In the genomic region with DNA sequence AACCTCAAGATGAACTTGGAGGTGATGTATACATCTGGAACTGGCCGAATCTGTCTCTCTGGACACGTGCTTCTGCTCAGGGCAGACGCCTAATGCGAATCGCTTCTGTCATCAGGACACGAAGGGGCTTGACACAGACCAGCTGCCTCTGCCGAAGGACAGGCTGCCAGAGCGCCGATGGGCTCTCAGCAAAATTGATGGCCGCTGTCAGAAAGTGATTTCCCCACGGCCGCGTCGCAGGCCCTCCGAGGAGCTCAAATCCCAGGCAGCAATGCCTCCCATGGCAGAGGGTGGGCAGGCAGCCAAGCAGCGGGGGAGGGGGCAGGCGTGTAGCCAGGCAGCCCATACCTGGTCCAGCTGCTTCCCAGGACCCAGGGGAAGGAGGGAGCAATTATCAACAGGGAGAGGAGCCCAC, we compare ENCODE assay signal across 8 mouse cellular contexts. TPM values are rescaled to one million over a fixed set of nuclear protein-coding genes. Genes with fewer than 3 reads are reported as not detected.
DNase-seq lines count a peak whose midpoint lies in the region; ATAC-seq and TF ChIP-seq lines count a peak whose summit lies in the region.

No protein-coding gene starts in this region.

- peak overlapping the region; percentile 28 for H3K4me2 ChIP-seq in heart, postnatal 0 days (ENCODE audit: low read depth, low read length)
- H3K4me2 ChIP-seq in midbrain, embryonic 16.5 days (ENCODE audit: low read length) = peak overlapping the region; percentile 8; the same call in 1 of the 2 replicates

- peaks cover 82% of the 10 kb centered on the region for H3K27me3 ChIP-seq in heart, embryonic 10.5 days (ENCODE audit: insufficient read depth, poor library complexity, severe bottlenecking)
- H3K27me3 ChIP-seq in heart, postnatal 0 days (ENCODE audit: control insufficient read depth, insufficient read depth, low read length) = peaks cover 17% of the 10 kb centered on the region; the same call in 1 of the 2 replicates
- no peaks in the 10 kb centered on the region for H3K27me3 ChIP-seq in midbrain, embryonic 16.5 days (ENCODE audit: control insufficient read depth, insufficient read depth, low read depth, low read length)

- peak overlapping the region; percentile 36; the same call in 1 of the 2 replicates for H3K27ac ChIP-seq in heart, embryonic 10.5 days
- no peak overlapping the region for H3K27ac ChIP-seq in heart, postnatal 0 days (ENCODE audit: low read depth)
- H3K27ac ChIP-seq in midbrain, embryonic 16.5 days (ENCODE audit: low read length) = peak overlapping the region; percentile 8; the same call in 1 of the 2 replicates

- no peak for TF ChIP-seq EP300 in heart, postnatal 0 days (IDR thresholded peaks at IDR 0.05; ENCODE audit: low read depth)

- no peak overlapping the region for H3K9ac ChIP-seq in heart, postnatal 0 days (replicated peaks; ENCODE audit: low read depth, low read length)
- H3K9ac ChIP-seq in midbrain, embryonic 16.5 days (ENCODE audit: low read depth, low read length) = peak overlapping the region; percentile 31; the same call in 1 of the 2 replicates

- peaks cover 56% of the 10 kb centered on the region for H3K4me1 ChIP-seq in heart, embryonic 10.5 days
- peaks cover 19% of the 10 kb centered on the region for H3K4me1 ChIP-seq in heart, postnatal 0 days (ENCODE audit: control insufficient read depth, insufficient read depth)
- H3K4me1 ChIP-seq in midbrain, embryonic 16.5 days (ENCODE audit: control insufficient read depth, insufficient read depth, low read length) = peaks cover 75% of the 10 kb centered on the region

- WGBS in heart, embryonic 10.5 days = 17% methylated on average over 17 of the region's 17 CpGs
- 7% methylated on average over 17 of the region's 17 CpGs for WGBS in heart, postnatal 0 days
- WGBS in midbrain, embryonic 16.5 days = 22% methylated on average over 17 of the region's 17 CpGs

- peaks cover 3% of the 10 kb centered on the region; the same call in 1 of the 2 replicates for H3K36me3 ChIP-seq in heart, embryonic 10.5 days
- no peaks in the 10 kb centered on the region for H3K36me3 ChIP-seq in heart, postnatal 0 days (replicated peaks; ENCODE audit: control insufficient read depth, insufficient read depth, low read length)
- no peaks in the 10 kb centered on the region for H3K36me3 ChIP-seq in midbrain, embryonic 16.5 days (ENCODE audit: control insufficient read depth, insufficient read depth, low read length)

- peak; percentile 45 for ATAC-seq in heart, postnatal 0 days (ENCODE audit: insufficient read depth, low read depth)
- ATAC-seq in midbrain, embryonic 16.5 days = no peak
- ATAC-seq in frontal cortex, adult (ENCODE audit: low TSS enrichment) = no peak

- peak overlapping the region; percentile 27 for H3K4me3 ChIP-seq in heart, embryonic 10.5 days
- H3K4me3 ChIP-seq in heart, postnatal 0 days (ENCODE audit: low read depth, low read length) = no peak overlapping the region
- H3K4me3 ChIP-seq in midbrain, embryonic 16.5 days (ENCODE audit: low read depth, low read length) = no peak overlapping the region

- no peaks in the 10 kb centered on the region for H3K9me3 ChIP-seq in heart, embryonic 10.5 days
- H3K9me3 ChIP-seq in heart, postnatal 0 days (replicated peaks; ENCODE audit: control insufficient read depth, low read length) = no peaks in the 10 kb centered on the region
- H3K9me3 ChIP-seq in midbrain, embryonic 16.5 days (replicated peaks; ENCODE audit: control insufficient read depth, low read length, poor library complexity, severe bottlenecking) = no peaks in the 10 kb centered on the region

- DNase-seq in heart, embryonic 10.5 days (ENCODE audit: low spot score) = peak; percentile 90
- no peak for DNase-seq in heart, adult 11 months
- peak; percentile 76 to 82 for DNase-seq in adrenal gland, postnatal 36 days
- DNase-seq in heart, postnatal 0 days (ENCODE audit: low spot score) = no peak
- peak; percentile 59 to 66 for DNase-seq in kidney, postnatal 25 days
- DNase-seq in cerebellum, adult 9-11 months = no peak

- TF ChIP-seq CTCF in heart, postnatal 0 days (IDR thresholded peaks at IDR 0.05; ENCODE audit: low read depth) = no peak

RNA-seq across cellular contexts. Expression of a gene that starts 49.5 kb away (rescaled TPM):
- 4.0 and 6.0 TPM in 2 replicates for polyA plus RNA-seq in heart, embryonic 10.5 days (2016; fragmentation: Nextera tagmentation; extraction: Ambion mirVana)
- 100 to 1,000 TPM in 1 of 2 experiments, 10 to 100 TPM in 1; 94.4 to 104 TPM for total RNA-seq in adrenal gland, postnatal 36 days (2021)
- 36.7 and 43.6 TPM in 2 replicates for total RNA-seq in heart, postnatal 0 days (2014; rRNA removed; ENCODE audit: low replicate concordance)
- polyA plus RNA-seq in heart, postnatal 0 days (2015; fragmentation: Nextera tagmentation; extraction: Ambion mirVana) = 3.0 TPM in 2 replicates
- polyA plus RNA-seq in midbrain, embryonic 16.5 days (2015; fragmentation: Nextera tagmentation; extraction: Ambion mirVana) = 13.0 and 13.6 TPM in 2 replicates

Comparison
In these comparisons a context has a peak if more than half of its experiments do, and no peak if none do; other contexts are left out.
1. DNase-seq: peak in heart, embryonic 10.5 days (single experiment), adrenal gland, postnatal 36 days (2 of 2) and kidney, postnatal 25 days (2 of 2); none in heart, adult 11 months (single experiment), heart, postnatal 0 days (single experiment) and cerebellum, adult 9-11 months (single experiment).